Mouse (Mus musculus) lung, adult 2 months (tissue): ENCODE measurements around the gene 4930412O13Rik.

Experiments used
- CTCF ChIP-seq: fragments of 200-500 bp; IDR thresholded peaks from 2 replicates; pipeline ENCODE4 v1.5.1; 2011; ENCODE audit warnings: mild to moderate bottlenecking, low read length, control low read depth; ENCODE audit not compliant: insufficient read depth
- POLR2A ChIP-seq: fragments of 200-500 bp; IDR thresholded peaks from 2 replicates; pipeline ENCODE4 v1.6.1; 2011; ENCODE audit warnings: low read depth, mild to moderate bottlenecking, control low read depth, low read length, borderline replicate concordance; ENCODE audit errors: extremely low read depth

- TF ChIP-seq CTCF (no peak), POLR2A (no peak)
Measured at GRCm38 (mm10) chr2:9881611-9882023, 565 bp downstream of the 4930412O13Rik start.
